Comparison of ENCODE assay signal across 20 mouse cellular contexts in genomic region chr14:8040911-8041678, GRCm38 (mm10). TPM values are rescaled to one million over a fixed set of nuclear protein-coding genes. Genes with fewer than 3 reads are reported as not detected.
"Had no signal": no experiment of that assay in that cellular context is flagged by ENCODE, and none has a peak within 500 bp of the region (broad histone marks: within the 10 kb centered on the region; RNA-seq: fewer than 3 reads in every experiment).

No protein-coding gene starts in this region.

- H3K9ac ChIP-seq: limb, embryonic 12.5 days; limb, embryonic 15.5 days; liver, embryonic 14.5 days; liver, postnatal 0 days; lung, embryonic 14.5 days; midbrain, embryonic 13.5 days; neural tube, embryonic 13.5 days had no signal

- H3K27ac ChIP-seq: kidney, postnatal 0 days; limb, embryonic 12.5 days; limb, embryonic 15.5 days; liver, embryonic 14.5 days; macrophage; midbrain, embryonic 13.5 days; neural tube, embryonic 13.5 days had no signal

- H3K4me1 ChIP-seq: limb, embryonic 12.5 days; limb, embryonic 15.5 days; midbrain, embryonic 13.5 days; neural tube, embryonic 13.5 days had no signal

- H3K9me3 ChIP-seq: limb, embryonic 12.5 days; limb, embryonic 15.5 days; midbrain, embryonic 13.5 days; neural tube, embryonic 13.5 days had no signal

- ATAC-seq: liver, postnatal 0 days; lung, postnatal 0 days; midbrain, embryonic 13.5 days; midbrain, embryonic 16.5 days had no signal

- DNase-seq: kidney, postnatal 25 days; left cerebral cortex, postnatal 4 days; liver, postnatal 0 days; lung, embryonic 14.5 days; retina, postnatal 1 day; thymus, postnatal 25 days had no signal

- H3K27me3 ChIP-seq: limb, embryonic 12.5 days; limb, embryonic 15.5 days; midbrain, embryonic 13.5 days; neural tube, embryonic 13.5 days had no signal

- H3K4me2 ChIP-seq: limb, embryonic 12.5 days; limb, embryonic 15.5 days; liver, embryonic 11.5 days; lung, embryonic 14.5 days; midbrain, embryonic 13.5 days; neural tube, embryonic 13.5 days had no signal

- H3K4me3 ChIP-seq: limb, embryonic 12.5 days; limb, embryonic 15.5 days; midbrain, embryonic 13.5 days; myocyte; neural tube, embryonic 13.5 days had no signal

RNA-seq across cellular contexts. Expression of gene Dnase1l3, which starts 46.7 kb away (rescaled TPM):
- total RNA-seq: layer of hippocampus, adult 8-10 months; layer of hippocampus, postnatal 14 days; left cerebral cortex, postnatal 14 days had no signal
- polyA plus RNA-seq: limb, embryonic 12.5 days had no signal
